Mouse (Mus musculus): Measurements from ENCODE around the gene Ndufa6. TPM values are rescaled to one million over a fixed set of nuclear protein-coding genes. Genes with fewer than 3 reads are reported as not detected.
A peak's percentile ranks its signal among the peaks of the same experiment; 100 is the strongest.

Gene Ndufa6
- polyA plus RNA-seq, 1 experiment = 278 TPM

DNA sequence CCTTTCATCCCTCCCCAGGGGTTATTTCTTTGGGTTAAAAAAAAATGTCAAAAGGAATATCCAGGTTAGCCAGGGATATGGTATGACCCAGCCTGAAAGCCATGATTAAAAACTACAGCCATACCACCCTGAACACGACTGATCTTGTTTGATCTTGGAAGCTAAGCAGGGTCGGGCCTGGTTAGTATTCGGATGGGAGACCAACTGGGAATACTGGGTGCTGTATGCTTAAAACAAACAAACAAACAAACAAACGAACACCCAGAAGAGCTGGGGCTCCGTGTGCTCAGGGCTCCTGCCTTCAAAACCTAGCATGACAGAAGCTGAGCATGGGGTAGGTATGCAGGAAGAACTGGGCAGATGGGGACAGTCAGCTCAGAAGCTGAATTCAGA lies 11.6 kb downstream of the Ndufa6 start:
- Histone ChIP-seq H3K27ac (ENCODE audit: control insufficient read depth, insufficient read depth, low read length) (no peak overlapping the region), H3K36me3 (ENCODE audit: control insufficient read depth, insufficient read depth, low read length) (no peaks in the 10 kb centered on the region), H3K4me3 (ENCODE audit: control insufficient read depth, insufficient read depth, low read length) (no peak overlapping the region), H3K27me3 (ENCODE audit: control insufficient read depth, insufficient read depth, low read length) (no peaks in the 10 kb centered on the region), H3K4me1 (replicated peaks; ENCODE audit: control insufficient read depth, insufficient read depth, low read length) (peaks cover 33% of the 10 kb centered on the region)
- DNase-seq = no peak
- no peak for TF ChIP-seq POLR2A (IDR thresholded peaks at IDR 0.05; ENCODE audit: control insufficient read depth, extremely low read depth, insufficient read depth, low read length, poor library complexity)
- no peak for TF ChIP-seq CTCF (IDR thresholded peaks at IDR 0.05; ENCODE audit: borderline replicate concordance, control insufficient read depth, extremely low read depth, insufficient read depth, low read length, poor library complexity)
- 91% methylated on average over 5 of the region's 5 CpGs for WGBS

GRCm38 (mm10) chr15:82341675-82342542 lies 12.2 kb downstream of the Ndufa6 start:
- H3K4me3 ChIP-seq (ENCODE audit: control insufficient read depth, insufficient read depth, low read length) = no peak overlapping the region
- H3K36me3 ChIP-seq (ENCODE audit: control insufficient read depth, insufficient read depth, low read length) = no peaks in the 10 kb centered on the region
- H3K27me3 ChIP-seq (ENCODE audit: control insufficient read depth, insufficient read depth, low read length) = no peaks in the 10 kb centered on the region
- peaks cover 28% of the 10 kb centered on the region for H3K4me1 ChIP-seq (replicated peaks; ENCODE audit: control insufficient read depth, insufficient read depth, low read length)
- WGBS = 22% methylated on average over 15 of the region's 15 CpGs
- DNase-seq = no peak
- TF ChIP-seq POLR2A (IDR thresholded peaks at IDR 0.05; ENCODE audit: control insufficient read depth, extremely low read depth, insufficient read depth, low read length, poor library complexity) = no peak
- no peak for TF ChIP-seq CTCF (IDR thresholded peaks at IDR 0.05; ENCODE audit: borderline replicate concordance, control insufficient read depth, extremely low read depth, insufficient read depth, low read length, poor library complexity)
- H3K27ac ChIP-seq (ENCODE audit: control insufficient read depth, insufficient read depth, low read length) = peak overlapping the region; percentile 16; the same call in 1 of the 2 replicates

- TF ChIP-seq CTCF (IDR thresholded peaks at IDR 0.05; ENCODE audit: borderline replicate concordance, control insufficient read depth, extremely low read depth, insufficient read depth, low read length, poor library complexity) (no peak), POLR2A (IDR thresholded peaks at IDR 0.05; ENCODE audit: control insufficient read depth, extremely low read depth, insufficient read depth, low read length, poor library complexity) (no peak)
- WGBS = 4% methylated on average over 40 of the region's 40 CpGs
- Histone ChIP-seq H3K27me3 (ENCODE audit: control insufficient read depth, insufficient read depth, low read length) (no peaks in the 10 kb centered on the region), H3K36me3 (ENCODE audit: control insufficient read depth, insufficient read depth, low read length) (no peaks in the 10 kb centered on the region), H3K4me3 (ENCODE audit: control insufficient read depth, insufficient read depth, low read length) (peak overlapping the region; percentile 49), H3K4me1 (replicated peaks; ENCODE audit: control insufficient read depth, insufficient read depth, low read length) (peaks cover 26% of the 10 kb centered on the region), H3K27ac (ENCODE audit: control insufficient read depth, insufficient read depth, low read length) (no peak overlapping the region)
- peak; percentile 13 for DNase-seq
Observed at GRCm38 (mm10) chr15:82341036-82341501, 13.1 kb downstream of the Ndufa6 start.

DNA sequence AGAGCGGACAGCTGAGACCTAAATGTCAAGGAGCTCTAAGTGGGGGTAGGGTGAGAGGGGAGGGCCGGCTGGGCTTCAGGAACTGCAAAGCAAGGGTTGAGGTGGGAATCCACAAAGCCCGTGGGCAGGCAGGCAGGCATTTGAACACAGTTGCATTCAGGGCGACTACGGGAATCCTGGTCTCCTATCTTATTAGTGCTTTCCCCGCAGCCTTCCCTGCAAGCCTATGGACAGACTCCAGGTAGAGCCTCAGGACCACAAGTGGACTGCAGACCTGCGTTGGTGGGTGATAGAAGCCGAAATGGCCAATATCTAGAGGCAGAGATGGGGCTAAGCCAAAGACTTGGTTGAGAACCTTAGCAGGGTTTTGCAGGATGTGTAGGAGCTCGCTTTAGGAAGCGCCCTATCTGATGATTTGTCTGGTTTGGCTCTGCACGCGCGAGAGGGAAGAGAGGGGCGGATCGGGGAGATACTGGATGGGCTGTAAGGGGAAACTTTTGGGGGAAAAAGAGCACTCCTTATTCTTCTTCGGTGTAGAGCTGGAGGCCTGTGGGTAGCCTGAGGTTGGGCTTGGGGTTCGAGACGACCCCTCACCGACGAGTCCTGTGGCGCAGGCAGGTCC lies 13.6 kb downstream of the Ndufa6 start:
- TF ChIP-seq POLR2A (IDR thresholded peaks at IDR 0.05; ENCODE audit: control insufficient read depth, extremely low read depth, insufficient read depth, low read length, poor library complexity) = no peak
- no peak for TF ChIP-seq CTCF (IDR thresholded peaks at IDR 0.05; ENCODE audit: borderline replicate concordance, control insufficient read depth, extremely low read depth, insufficient read depth, low read length, poor library complexity)
- H3K4me1 ChIP-seq (replicated peaks; ENCODE audit: control insufficient read depth, insufficient read depth, low read length) = peaks cover 26% of the 10 kb centered on the region
- no peaks in the 10 kb centered on the region; the same call in 1 of the 2 replicates for H3K36me3 ChIP-seq (ENCODE audit: control insufficient read depth, insufficient read depth, low read length)
- no peak overlapping the region for H3K27ac ChIP-seq (ENCODE audit: control insufficient read depth, insufficient read depth, low read length)
- WGBS = 58% methylated on average over 21 of the region's 21 CpGs
- H3K27me3 ChIP-seq (ENCODE audit: control insufficient read depth, insufficient read depth, low read length) = no peaks in the 10 kb centered on the region
- no peak for DNase-seq
- H3K4me3 ChIP-seq (ENCODE audit: control insufficient read depth, insufficient read depth, low read length) = peak overlapping the region; percentile 49

DNA sequence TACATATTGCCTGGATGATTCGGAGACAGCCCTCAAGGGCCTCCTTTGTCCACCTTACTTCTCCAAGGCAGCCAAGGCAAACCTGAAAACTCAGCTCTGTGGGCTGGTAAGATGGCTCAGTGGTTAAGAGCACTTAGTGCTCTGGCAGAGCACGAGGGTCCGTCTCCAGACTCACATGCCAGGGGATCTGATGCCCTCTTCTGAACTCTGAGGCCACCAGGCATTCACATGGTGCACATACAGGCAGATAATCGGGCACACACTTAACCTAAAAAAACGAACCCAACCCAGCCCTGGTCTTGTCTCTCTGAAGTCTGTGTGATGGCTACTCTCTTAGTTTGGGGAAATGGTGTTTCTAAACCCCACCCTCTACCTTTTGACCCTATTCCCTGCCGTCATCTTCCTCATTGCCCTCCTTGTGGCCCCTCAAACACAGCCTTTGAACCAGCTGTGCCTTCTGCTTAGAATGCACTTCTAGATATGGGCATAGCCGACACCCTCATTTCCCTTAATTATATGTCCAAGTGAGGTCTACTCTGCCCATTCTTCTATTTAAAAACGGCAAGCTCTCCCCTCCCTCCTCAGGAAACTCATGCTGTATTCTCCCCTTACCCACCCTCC lies 14.4 kb downstream of the Ndufa6 start:
- no peak overlapping the region for H3K27ac ChIP-seq (ENCODE audit: control insufficient read depth, insufficient read depth, low read length)
- H3K27me3 ChIP-seq (ENCODE audit: control insufficient read depth, insufficient read depth, low read length) = no peaks in the 10 kb centered on the region
- H3K36me3 ChIP-seq (ENCODE audit: control insufficient read depth, insufficient read depth, low read length) = no peaks in the 10 kb centered on the region; the same call in 1 of the 2 replicates
- WGBS = 73% methylated on average over 8 of the region's 8 CpGs
- no peak for DNase-seq
- TF ChIP-seq CTCF (IDR thresholded peaks at IDR 0.05; ENCODE audit: borderline replicate concordance, control insufficient read depth, extremely low read depth, insufficient read depth, low read length, poor library complexity) (no peak), POLR2A (IDR thresholded peaks at IDR 0.05; ENCODE audit: control insufficient read depth, extremely low read depth, insufficient read depth, low read length, poor library complexity) (no peak)
- H3K4me3 ChIP-seq (ENCODE audit: control insufficient read depth, insufficient read depth, low read length) = no peak overlapping the region
- peaks cover 26% of the 10 kb centered on the region for H3K4me1 ChIP-seq (replicated peaks; ENCODE audit: control insufficient read depth, insufficient read depth, low read length)

DNA sequence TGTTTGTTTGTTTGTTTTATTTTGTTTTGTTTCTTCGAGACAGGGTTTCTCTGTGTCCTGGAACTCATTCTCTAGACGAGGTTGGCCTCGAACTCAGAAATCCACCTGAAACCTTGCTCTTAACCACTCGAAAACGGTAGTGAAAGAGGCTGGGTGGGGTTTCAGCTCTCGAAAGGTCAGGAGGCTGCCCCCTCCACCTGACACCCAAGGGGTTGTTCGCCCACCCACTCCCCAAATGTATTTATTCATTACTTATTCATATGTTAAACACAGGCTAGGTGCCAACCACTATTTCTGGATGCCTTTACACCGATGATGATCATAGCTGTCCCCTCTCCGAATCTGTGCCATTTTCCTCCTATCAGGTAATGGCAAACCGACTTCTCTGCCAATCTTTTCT lies 15.0 kb downstream of the Ndufa6 start:
- no peak for DNase-seq
- TF ChIP-seq CTCF (IDR thresholded peaks at IDR 0.05; ENCODE audit: borderline replicate concordance, control insufficient read depth, extremely low read depth, insufficient read depth, low read length, poor library complexity) = no peak
- TF ChIP-seq POLR2A (IDR thresholded peaks at IDR 0.05; ENCODE audit: control insufficient read depth, extremely low read depth, insufficient read depth, low read length, poor library complexity) = no peak; the same call in 1 of the 2 replicates
- WGBS = 64% methylated on average over 10 of the region's 10 CpGs
- Histone ChIP-seq H3K27ac (ENCODE audit: control insufficient read depth, insufficient read depth, low read length) (no peak overlapping the region), H3K4me1 (replicated peaks; ENCODE audit: control insufficient read depth, insufficient read depth, low read length) (peaks cover 26% of the 10 kb centered on the region), H3K4me3 (ENCODE audit: control insufficient read depth, insufficient read depth, low read length) (peak overlapping the region; percentile 60), H3K36me3 (ENCODE audit: control insufficient read depth, insufficient read depth, low read length) (no peaks in the 10 kb centered on the region; the same call in 1 of the 2 replicates), H3K27me3 (ENCODE audit: control insufficient read depth, insufficient read depth, low read length) (no peaks in the 10 kb centered on the region)
